Mouse (Mus musculus): ENCODE measurements around the gene Mlf2.

Gene Mlf2

DNA sequence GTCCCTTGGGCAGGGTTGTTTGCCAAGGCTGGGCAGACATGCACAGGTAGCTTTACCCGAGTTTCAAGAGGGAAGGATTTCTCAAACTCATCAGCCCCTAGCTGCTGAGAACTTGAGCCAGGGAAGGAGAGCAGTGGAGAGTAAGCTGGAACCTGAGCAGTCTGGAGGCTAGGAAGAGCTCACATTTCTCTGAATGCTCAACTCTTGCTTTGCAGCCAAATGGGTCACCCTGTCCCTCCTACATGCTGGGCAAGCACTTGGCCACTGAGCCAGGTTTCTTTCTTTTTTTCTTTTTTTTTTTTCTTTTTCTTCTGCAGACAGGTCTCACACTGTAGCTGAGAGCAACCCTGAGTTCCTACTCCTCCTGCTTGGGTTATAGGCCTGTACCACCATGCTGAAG lies 5.5 kb downstream of the Mlf2 start:
- no peak for DNase-seq

DNA sequence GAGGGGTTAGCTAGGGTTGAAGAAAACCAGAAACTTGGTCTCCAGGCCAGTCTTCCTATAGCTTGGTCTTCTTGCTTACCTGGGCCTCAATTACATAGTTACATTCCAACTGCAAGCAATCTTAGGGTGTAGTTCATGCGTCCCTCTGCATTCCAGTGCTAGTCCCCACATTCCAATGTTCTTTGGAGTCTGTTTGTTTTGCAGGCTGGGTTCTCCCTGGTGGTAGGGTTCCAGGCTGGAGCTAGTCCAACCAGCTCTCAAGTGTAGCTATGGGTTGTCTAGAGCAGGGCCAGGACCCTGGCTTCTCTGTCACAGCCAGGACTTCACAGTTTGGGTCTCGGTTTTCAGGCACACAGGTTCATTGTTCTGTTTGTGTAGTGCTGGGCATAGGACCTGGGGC lies 6.3 kb downstream of the Mlf2 start:
- DNase-seq = no peak

DNA sequence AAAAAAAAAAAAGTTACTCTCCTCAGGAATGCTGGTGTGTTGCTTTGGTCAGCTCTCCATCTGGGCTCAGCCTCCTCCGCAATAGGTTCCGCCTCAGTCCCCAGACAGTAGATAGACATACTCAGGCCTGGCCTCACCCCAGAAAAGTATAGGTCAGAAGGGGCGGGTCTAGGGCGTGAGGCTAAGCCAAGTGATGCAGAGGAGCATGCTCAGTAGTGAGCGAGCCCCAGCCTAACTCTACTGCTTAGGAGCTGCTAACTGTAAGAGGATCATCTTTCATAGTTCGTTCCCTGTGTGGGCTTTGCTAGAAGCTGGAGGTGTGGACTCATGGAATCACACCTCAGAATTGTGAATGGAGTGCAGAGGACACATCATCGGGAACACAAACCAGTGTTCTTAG lies 7.4 kb downstream of the Mlf2 start:
- DNase-seq = no peak

DNA sequence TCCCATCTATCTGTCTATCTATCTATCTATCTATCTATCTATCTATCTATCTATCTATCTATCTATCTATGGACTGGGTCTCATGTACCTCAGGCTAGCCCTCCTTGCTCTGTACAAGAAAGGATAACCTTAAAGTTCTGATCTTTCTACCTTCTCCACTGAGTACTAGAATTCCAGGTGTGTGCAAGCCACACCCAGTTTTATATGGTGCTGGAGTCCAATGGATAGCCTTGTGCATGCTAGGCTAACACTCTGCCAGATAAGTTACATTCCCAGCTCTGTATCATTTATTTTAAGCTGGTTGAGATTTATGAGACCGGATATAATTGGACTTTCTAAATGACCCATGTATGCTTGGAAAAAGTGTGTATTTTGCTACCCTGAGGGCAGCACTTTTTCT lies 10.5 kb downstream of the Mlf2 start:
- DNase-seq = no peak

DNA sequence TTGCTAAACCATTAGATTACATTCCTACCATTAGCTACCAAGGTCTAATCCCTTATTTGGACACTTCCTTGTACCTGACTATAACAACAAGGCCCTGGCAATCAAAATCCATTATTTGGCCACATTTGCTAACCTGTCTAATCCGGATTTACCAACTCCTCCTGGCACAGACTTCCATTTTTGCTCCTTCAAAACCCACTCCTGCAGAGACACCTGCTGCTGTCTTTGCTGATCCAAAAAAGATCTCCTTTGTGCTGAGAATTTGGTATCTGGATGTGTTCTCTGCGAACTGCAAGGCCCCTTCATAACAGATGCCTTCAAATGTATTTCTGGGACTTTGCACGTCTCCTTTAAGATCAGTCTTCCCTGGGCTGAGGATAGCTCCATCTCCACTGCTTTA lies 12.3 kb downstream of the Mlf2 start:
- no peak for DNase-seq

DNA sequence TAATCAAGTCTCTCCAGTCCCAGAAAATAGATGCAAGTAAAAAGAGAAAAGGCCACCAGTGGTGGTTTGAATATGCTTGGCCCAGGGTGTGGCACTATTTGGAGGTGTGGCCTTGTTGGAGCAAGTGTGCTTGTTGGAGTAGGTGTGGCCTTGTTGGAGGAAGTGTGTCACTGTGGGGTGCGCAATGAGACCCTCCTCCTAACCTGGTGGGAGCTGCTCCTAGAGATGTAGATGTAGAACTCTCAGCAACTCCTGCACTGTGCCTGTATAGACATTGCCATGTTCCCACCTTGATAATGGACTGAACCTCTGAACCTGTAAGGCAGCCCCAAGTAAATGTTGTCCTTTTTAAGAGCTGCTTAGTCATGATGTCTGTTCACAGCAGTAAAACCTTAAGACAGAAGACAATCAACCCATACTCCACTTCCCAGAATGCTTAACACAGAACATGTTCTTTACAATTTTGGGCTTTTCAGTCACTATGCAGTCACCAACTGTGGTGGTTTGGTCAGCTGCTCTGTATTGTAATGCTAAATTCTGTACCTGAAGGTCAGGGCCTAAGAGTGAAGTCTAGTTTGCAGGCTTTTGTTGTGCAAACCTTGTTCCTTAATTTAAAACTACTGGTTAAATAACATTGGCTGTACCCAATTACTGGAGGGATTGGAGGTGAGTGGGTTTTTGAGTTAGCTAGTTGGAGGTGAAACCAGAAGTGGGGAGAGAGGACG lies 23.0 kb downstream of the Mlf2 start:
- DNase-seq = no peak

DNA sequence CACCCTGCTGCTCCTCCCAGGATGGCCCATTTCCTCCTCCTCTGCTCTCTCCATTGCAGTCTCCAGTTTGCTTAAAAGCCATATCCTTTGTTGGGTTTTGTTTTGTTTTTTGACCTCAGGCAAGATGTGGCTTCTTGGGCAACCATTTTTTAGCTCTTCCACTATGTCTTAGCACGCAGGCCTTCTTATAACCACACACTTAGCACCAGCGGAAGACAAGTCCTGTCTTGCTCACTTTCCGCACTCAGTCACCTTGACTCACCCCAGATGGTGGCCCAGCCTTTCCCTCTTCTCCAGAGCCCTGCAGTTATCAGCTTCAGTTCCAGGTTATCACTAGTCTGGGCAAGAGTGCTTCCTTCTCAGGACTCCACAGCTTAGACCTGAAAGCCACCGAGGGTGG lies 24.0 kb downstream of the Mlf2 start:
- no peak for DNase-seq

DNA sequence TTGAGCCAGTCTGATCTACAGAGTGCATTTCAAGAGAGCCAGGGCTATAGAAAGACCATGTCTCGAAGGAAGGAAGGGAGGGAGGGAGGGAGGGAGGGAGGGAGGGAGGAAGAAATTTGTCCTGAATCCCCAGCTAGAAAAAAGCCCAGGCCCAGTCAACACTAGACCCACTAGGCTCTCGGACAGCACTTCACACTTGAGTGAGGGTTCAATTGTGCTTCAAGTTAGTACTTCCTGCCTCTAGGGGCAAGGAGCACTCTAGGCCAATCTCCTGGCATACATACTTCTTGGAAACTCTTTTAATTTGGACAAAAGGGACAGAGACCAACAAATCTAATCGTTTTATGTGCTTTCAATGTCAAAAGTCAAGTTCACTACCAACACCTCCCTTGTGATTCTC lies 26.9 kb downstream of the Mlf2 start:
- no peak for DNase-seq

DNA sequence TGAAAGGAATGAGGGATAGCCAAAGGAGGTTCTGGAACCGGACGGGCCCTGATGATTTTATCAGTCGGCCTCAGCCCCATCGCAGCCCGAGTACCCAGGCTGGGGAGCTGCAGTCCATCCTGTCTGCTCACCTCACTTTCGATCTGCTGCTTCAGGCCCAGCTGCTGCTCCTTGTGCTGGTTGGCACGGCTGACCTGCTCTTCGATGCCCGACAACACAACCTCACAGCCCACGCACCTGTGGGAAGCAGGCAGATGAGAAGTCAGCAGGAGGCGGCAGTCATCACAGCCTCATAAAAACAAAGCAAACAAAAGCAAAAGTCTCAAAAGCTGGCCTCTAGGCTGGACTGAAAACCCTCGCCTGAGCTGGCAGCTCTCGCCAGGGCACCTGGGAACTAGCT lies 28.8 kb downstream of the Mlf2 start:
- no peak for DNase-seq

DNA sequence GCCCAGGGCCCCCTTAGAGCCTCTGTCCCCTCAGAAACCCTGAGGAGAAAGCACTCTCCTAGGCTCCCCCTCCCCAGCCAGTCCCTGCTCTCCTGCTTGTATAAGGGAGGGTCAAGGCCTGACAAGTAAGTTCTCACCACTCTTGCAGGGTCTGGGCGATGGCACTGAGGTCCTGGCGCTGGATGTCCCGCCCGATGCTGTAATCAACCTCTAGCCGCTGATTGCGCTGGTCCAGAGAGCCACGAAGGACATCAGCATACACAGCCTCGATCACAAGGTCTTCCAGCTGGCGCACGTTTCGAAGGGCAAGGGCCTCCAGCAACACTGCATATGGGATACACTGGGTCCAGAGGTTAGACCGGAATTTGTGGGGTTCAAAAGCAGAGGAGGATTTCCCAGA lies 29.8 kb downstream of the Mlf2 start:
- DNase-seq = no peak

DNA sequence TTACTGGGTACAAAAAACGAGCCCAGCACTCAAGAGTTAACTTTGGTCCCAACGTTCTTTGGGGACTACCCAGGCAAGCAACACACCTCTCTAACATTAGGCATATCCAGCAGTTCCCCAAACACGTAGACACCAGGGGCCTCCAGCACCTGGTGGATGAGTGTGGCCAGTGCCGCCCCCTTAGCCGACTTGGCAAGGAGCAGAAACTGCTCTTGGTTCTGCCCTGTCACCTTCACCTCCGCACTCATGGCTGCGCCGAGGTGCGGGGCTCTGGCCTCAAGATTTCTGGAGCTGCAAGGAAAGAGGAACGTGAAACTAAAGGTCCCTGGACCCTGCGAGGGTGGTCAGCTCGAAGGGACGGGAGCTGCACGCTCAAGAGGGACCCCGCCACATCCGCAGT lies 33.5 kb downstream of the Mlf2 start:
- no peak for DNase-seq

DNA sequence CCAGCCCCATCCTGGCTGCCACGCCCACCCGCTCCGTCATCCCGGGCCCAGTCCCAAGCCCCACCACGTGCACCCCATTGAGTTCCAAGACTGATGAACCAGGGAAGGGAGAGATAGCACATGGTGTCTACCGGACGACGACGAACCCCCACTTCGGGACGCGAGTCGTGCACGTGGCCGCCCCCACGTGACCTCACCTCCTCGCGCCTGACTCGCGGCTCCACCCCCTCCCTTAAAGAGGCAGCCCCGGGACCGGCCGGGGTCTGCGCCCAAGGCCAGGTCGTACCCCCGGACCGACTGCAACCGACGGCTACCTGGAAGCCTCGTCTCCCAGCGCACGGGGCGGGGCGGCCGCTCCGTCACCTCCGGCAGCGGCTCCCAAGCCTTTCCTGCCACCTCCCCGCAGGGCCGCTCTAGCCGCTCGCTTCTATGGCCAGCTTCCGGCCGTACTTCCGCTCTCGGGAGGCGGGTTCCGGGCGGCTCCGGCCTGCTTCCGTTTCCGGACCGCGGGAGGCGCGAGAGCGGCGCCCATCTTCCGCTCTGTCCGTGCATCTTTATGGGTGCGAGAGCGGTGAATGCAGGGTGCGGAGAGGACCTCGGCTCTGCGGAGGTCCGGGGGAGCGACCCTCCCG lies 34.0 kb downstream of the Mlf2 start, which contains the start of gene Cops7a:
TSS of gene Cops7a (minus strand) at position 451 of the 632 bp plus-strand sequence.
- DNase-seq = peak; percentile 98

DNA sequence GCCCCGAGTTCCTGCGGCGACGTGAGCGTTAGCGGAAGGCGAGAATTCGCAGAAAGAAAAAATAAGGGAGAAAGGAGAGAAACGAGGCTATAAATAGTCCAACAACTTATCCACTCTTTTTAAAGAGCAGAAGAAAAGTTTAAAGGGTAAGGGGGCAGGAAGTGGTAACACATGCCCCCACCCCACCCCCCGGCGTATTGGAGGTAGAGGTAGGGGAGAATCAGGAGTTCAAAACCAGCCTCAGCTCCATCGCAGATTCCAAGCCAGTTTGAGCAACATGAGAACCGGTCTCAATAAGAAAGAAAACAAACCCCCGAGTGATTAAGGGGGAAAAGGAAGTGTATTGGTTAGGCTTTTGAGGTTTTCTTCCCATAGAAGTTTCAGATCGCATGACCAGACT lies 34.6 kb downstream of the Mlf2 start:
- no peak for DNase-seq

DNA sequence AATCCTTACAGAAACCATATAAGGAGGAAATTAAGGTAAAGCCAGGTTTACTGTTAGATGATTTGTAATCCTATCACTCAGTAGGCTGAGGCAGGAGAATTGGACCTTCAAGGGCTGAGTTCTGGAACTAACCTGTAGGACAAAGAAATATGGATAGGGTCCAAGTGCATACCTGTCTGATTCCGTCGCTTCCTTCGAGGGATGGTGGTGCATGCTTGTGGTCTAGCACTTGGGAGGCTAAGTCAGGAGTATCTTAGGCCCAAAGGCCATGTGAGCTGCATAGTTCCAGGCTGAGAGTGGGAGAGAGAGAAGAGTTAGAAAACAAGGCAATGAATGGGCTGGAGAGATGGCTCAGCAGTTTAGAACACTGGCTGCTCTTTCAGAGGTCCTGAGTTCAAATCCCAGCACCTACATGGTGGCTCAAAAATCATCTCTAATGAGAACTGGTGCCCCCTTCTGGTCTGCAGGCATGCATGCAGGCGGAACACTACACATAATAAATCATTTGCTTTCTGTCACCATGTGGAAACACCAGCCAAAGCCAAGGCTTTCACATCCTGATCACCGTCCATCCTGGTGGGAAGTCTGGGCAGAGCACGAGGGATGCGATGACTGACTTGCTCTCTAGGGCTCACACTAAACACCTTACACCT lies 35.4 kb downstream of the Mlf2 start:
- peak; percentile 23 for DNase-seq

DNA sequence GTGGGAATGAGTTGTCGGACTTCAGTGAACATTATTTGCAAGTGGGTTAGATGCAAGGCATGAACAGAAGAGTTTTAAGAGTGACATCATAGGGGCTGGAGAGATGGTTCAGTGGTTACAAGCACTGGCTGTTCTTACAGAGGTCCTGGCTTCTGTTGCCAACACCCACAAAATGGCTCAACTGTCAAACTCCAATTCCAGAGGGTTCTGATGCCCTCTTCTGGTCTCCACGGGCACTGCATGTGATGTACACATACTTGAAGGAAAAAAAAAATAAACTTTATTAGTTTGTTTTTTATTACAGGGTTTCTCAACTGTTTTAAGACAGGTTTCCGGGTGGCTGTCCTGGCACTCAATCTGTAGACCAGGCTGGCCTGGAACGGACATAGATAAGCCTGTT lies 36.6 kb downstream of the Mlf2 start:
- peak; percentile 68 for DNase-seq

Data from retina, postnatal 1 day (tissue).